Mouse (Mus musculus) small intestine, adult 2 months (tissue): ENCODE results near the gene Gm13212. TPM values are rescaled to one million over a fixed set of nuclear protein-coding genes. Genes with fewer than 3 reads are reported as not detected.
"Not testable (repeated sequence)": the region's sequence is repeated elsewhere in the genome, so short reads cannot be mapped to it uniquely, and the experiment has no call there.

Source experiments
- H3K27ac ChIP-seq: fragments of 200-500 bp; 2 replicates; pipeline ENCODE4 v1.5.1; 2012; ENCODE audit warnings: low read depth, low read length, control low read depth, inconsistent platforms; ENCODE audit not compliant: insufficient read depth
- H3K27me3 ChIP-seq: fragments of 200-500 bp; 2 replicates; pipeline ENCODE4 v1.6.1; 2012; ENCODE audit warnings: mild to moderate bottlenecking, moderate library complexity, low read length, inconsistent platforms; ENCODE audit not compliant: control insufficient read depth, insufficient read depth
- H3K36me3 ChIP-seq: fragments of 200-500 bp; 2 replicates; pipeline ENCODE4 v1.6.1; 2012; ENCODE audit warnings: mild to moderate bottlenecking, low read length, control low read depth, inconsistent platforms; ENCODE audit not compliant: control insufficient read depth, insufficient read depth
- H3K4me1 ChIP-seq: fragments of 200-500 bp; 2 replicates; pipeline ENCODE4 v1.6.1; 2012; ENCODE audit warnings: low read length, inconsistent platforms, mixed read lengths; ENCODE audit not compliant: control insufficient read depth, insufficient read depth, insufficient read length
- H3K4me3 ChIP-seq: fragments of 200-500 bp; 2 replicates; pipeline ENCODE4 v1.5.1; 2012; ENCODE audit warnings: low read depth, mild to moderate bottlenecking, control low read depth, inconsistent platforms, low read length, moderate library complexity
- CTCF ChIP-seq: fragments of 200-500 bp; IDR thresholded peaks from 2 replicates; pipeline ENCODE4 v1.5.1; 2012; ENCODE audit warnings: low read depth, mild to moderate bottlenecking, control low read depth, inconsistent platforms, low read length, moderate library complexity, mixed read lengths; ENCODE audit not compliant: insufficient replicate concordance, insufficient read length; ENCODE audit errors: extremely low read depth
- POLR2A ChIP-seq: fragments of 200-500 bp; IDR thresholded peaks from 2 replicates; pipeline ENCODE4 v1.6.1; 2012; ENCODE audit warnings: low read depth, mild to moderate bottlenecking, control low read depth, inconsistent platforms, low read length, moderate library complexity
- WGBS: fragments of 180-500 bp; shearing (Covaris S2); methylation state at CpG from one replicate; pipeline ENCODE4 v1.1.7; 2018; 5-methylcytosine and 5-hydroxymethylcytosine counted together
- polyA plus RNA-seq: library from polyadenylated mRNA; depleted of rRNA; stranded (reverse); fragments of >200 nt; gene quantifications from 2 replicates; pipeline ENCODE4 v1.2.3, GENCODE M21; 2012; rRNA removed

Gm13212 gene
- not detected in 2 replicates for polyA plus RNA-seq

DNA sequence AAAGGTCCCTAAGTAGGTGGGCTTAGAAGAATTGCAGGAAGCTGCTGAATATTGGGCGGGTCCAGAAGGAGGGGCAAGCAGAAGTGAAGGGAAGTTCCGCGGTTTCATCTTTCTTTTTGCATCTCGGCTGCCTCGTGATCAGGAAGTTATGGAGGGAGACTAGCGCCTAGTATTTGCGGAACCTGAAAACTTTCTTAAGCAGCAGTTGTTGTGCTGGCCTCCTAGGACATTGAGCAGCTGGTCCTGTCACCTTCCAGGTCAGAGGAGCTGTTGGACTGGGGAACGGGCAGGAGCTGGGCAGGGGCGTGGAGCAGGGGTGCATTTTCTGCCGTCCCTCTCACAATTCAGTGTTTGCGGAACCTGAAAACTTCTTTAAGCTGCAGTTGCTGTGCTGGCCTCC, at the start of gene Gm13212:
TSS of gene Gm13212 (plus strand) at position 89 of the 400 bp plus-strand sequence.
- not testable (repeated sequence) for H3K36me3 ChIP-seq, H3K27ac ChIP-seq, H3K4me1 ChIP-seq, H3K27me3 ChIP-seq
- H3K4me3 ChIP-seq, result peak within 1 kb of the TSS; percentile 57
- 18% methylated on average over 11 of the region's 11 CpGs for WGBS

DNA sequence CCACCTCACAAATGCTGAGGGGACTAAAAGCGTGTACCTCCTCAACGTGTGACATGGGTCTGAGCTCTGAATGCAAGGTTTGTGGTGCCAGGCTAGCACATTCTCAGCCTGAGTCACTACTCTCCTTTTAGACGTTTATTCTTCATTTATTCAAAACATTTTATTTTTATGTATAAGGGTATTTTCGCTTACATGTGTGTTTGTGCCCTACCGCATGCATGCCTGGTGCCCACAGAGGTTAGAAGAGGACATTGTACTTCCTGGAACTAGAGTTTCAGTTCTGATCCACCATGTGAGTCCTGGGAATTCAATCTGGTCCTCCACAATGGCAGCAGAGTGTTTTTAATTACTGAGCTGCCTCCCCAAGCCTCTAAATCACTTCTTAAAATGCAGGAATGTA, 41.1 kb upstream of the Gm13212 start:
- H3K4me1 ChIP-seq, H3K27me3 ChIP-seq, H3K36me3 ChIP-seq, H3K4me3 ChIP-seq, H3K27ac ChIP-seq: not testable (repeated sequence)
- WGBS, result 79% methylated on average over 5 of the region's 5 CpGs

DNA sequence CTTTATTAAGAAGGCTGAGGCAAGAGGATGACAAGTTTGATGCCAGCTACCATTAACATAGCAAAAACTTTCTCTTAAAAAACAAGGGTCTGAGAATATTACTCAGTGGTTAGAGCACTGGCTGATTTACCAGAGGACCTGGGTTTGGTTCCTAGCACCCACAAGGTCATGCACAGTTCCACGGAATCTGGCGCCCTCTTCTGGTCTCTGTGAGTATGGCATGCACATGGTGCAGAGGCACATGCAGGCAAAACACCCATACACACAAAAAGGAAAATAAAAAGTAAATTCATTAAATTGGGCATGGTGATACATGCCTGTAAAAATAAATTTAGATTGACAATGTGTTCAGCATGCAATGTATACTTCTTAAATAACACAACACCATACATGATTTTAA, 39.9 kb upstream of the Gm13212 start:
- not testable (repeated sequence) for H3K36me3 ChIP-seq, H3K27me3 ChIP-seq, H3K27ac ChIP-seq, H3K4me3 ChIP-seq, H3K4me1 ChIP-seq
- WGBS, result 31% methylated on average over 2 of the region's 2 CpGs

DNA sequence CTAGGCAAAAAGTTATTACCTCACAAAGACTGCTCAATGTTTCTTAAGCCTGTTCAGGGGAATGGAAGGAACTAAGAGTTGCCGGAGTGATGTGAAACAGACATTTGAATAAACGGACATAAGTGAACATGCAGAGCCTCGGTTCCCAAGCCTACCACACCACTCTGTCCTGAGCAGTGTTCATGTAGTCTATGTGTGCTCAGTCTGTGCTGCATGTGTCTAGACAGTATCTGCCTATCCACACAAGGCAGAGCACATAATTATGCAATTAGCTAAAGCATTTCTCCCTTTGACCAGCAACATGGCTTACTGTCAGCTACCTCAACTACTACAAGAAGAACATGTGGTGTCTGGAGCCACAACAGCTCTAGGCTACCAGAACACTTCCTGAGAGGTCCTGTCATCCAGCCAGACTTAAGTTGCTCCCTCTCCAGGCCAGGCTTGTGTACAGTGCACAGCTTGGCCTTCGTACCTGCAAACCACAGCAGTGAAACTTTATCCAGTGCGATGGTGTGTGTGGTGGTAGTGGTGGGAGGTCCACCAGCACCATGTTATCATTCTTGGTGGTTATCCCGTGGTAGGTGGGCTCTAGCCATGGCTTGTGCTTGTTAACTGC, 39.1 kb upstream of the Gm13212 start:
- not testable (repeated sequence) for H3K27ac ChIP-seq, H3K27me3 ChIP-seq, H3K4me3 ChIP-seq, H3K4me1 ChIP-seq, H3K36me3 ChIP-seq
- 67% methylated on average over 6 of the region's 6 CpGs for WGBS

DNA sequence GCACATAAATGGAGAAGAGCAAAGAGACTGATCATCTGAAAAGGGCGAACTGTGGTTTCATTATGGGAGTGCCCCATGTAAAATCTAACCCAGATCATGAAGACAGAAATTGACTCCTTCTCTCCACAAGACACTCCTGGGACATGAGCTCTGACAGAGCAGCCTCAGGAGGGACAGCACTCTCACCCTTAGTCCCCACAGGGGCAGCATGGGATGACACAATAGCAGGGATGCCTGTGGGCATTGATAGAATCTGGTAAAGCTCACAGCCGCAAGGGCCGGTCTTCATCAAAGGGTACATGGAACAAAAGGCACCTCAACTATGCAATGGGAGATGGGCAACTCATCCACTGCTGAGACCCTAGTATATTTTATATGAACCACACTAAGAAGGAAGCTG, 38.5 kb upstream of the Gm13212 start:
- not testable (repeated sequence) for H3K4me3 ChIP-seq, H3K4me1 ChIP-seq, H3K27me3 ChIP-seq, H3K27ac ChIP-seq, H3K36me3 ChIP-seq
- 89% methylated on average over 3 of the region's 3 CpGs for WGBS

DNA sequence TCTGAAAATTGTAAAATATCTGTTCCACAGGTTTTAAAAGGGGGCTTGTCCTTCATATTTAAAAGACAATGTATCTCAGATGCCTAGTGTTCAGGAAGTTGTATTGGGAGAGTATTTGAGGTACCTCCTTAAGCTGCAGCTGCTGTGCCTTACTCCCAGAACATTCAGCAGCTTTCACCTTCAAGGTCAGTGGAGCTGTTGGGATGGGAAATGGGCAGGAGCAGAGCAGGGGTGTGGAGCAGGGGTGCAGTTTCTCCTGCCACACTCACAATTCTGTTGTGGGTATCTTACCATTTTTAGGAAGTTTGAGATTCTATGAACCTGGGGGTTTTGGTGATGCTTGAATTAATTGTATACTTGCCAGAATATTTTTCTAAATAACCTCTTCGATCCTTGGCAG, 28.3 kb upstream of the Gm13212 start:
- no peak overlapping the region for H3K4me3 ChIP-seq
- H3K36me3 ChIP-seq, result no peaks in the 10 kb centered on the region
- H3K27me3 ChIP-seq, result no peaks in the 10 kb centered on the region
- no peaks in the 10 kb centered on the region for H3K4me1 ChIP-seq
- TF ChIP-seq CTCF (no peak), POLR2A (no peak)
- WGBS, result 50% methylated on average over 1 of the region's 1 CpGs
- H3K27ac ChIP-seq, result no peak overlapping the region

DNA sequence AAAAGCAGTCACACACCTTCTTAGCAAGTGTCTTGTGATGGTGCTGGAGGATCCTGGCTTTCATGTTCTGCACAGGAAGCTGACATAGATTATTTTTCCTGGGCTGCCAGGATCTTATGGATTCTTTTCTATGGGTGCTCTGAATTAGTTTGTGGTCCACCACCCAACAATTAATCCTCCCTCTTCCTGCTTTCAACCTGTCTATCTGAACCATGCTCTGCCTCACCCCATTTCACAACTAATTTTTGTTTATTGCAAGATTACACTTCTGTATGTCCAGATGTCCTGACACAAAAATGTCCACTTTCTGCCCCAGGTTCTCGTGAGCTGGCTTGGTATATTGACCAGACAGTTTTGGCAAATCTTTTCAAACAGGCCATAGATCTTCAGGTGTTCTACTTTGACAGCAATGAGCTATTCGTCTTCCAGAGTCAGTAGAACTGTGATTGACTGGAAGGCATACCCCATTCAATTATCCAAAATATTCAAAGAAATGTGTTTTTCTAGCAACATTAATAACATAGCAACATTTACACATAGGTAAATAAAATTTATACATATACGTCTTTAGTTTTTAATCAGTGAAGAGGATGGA, 25.4 kb upstream of the Gm13212 start:
- Histone ChIP-seq H3K27me3 (no peaks in the 10 kb centered on the region), H3K36me3 (no peaks in the 10 kb centered on the region), H3K27ac (no peak overlapping the region), H3K4me1 (no peaks in the 10 kb centered on the region), H3K4me3 (no peak overlapping the region)
- WGBS, result 38% methylated on average over 3 of the region's 3 CpGs
- TF ChIP-seq POLR2A, result no peak
- no peak for TF ChIP-seq CTCF

DNA sequence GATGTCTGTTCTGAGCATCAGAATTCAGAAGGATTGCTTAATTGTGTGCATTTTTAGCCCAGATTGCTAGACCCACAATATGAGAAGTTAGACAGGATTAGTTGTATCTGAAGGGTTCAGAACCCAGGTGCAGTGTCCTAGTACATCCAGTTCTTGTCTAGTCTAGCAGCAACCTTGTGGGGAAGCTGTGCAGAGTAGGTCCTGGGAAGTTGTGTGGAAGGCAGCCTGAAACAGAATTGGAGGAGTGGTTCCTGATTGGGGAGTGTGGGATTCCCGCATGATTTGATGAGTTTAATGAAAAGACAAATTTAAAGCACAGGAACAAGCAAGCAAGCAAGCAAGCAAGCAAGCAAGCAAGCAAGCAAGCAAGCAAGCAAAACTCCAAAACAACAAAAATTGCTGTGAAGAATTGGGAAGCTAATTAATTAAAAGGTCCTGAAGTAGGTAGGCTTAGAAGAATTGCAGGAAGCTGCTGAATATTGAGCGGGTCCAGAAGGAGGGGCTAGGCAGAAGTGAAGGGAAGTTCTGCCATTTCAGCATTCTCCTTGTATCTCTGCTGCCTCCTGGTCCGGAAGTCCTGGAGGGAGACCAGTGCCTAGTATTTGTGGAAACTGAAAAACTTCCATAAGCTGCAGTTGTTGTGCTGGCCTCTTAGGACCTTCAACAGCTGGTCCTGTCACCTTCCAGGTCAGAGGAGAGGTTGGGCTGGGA, 20.7 kb upstream of the Gm13212 start:
- Histone ChIP-seq H3K4me3 (no peak overlapping the region), H3K36me3 (no peaks in the 10 kb centered on the region), H3K4me1 (no peaks in the 10 kb centered on the region), H3K27me3 (no peaks in the 10 kb centered on the region), H3K27ac (no peak overlapping the region)
- 70% methylated on average over 3 of the region's 3 CpGs for WGBS
- TF ChIP-seq POLR2A (no peak), CTCF (no peak)

DNA sequence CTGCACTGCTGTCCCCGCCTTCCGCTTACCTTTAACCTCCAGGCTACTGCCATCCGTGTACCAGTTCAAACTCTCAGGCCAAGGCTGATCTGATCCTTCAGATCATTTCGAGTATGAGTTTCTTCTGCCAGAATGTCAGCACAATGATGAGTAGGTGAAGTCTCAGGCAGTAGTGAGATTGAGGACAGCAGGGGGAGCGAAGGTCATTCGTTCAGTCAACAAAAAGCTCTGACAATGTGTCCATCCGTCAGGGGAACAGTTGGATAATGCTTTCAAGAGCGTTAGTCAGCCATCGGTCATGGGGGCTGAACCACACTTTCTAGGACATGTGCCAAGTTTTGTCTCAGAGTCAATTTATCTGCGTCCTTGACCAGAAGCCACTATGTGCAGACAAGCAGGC, 14.5 kb upstream of the Gm13212 start:
- H3K27ac ChIP-seq, H3K36me3 ChIP-seq, H3K4me1 ChIP-seq, H3K27me3 ChIP-seq, H3K4me3 ChIP-seq: not testable (repeated sequence)
- 76% methylated on average over 9 of the region's 10 CpGs for WGBS

DNA sequence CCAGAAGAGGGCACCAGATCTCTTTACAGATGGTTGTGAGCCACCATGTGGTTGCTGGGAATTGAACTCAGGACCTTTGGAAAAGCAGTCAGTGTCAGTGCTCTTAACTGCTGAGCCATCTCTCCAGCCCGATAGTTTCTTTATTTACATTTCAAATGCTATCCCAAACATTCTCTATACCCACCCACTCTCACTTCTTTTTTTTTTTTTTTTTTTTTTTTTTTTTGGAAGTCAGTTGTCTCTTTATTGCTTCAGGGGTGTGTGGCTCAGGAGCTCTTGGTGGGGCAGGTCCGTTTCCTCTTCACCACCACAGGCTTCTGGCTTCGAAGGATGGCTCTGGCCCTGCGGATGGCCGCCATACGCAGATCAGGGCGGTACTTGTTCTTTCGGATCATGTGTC, 8.3 kb upstream of the Gm13212 start:
- 85% methylated on average over 8 of the region's 8 CpGs for WGBS
- H3K27ac ChIP-seq, H3K27me3 ChIP-seq, H3K4me3 ChIP-seq, H3K4me1 ChIP-seq, H3K36me3 ChIP-seq: not testable (repeated sequence)

DNA sequence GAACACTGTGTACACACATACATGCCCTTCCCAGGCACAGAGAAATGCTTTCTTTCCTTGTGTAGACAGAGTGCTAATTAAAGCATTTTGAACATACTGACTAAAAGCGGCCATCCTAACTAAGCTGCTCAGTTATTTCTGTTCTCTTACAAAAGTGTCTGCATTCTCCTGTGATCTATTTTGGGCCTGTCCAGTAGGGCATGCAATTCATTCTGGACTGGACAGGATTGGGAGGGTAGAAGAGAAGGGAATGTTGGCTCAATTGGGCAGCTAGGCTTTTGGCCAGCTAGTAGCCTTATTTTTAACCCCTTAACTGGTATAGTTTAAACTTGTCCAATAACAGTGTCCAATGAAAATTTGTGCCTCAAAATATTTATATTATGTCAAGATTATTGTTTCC, 4.6 kb upstream of the Gm13212 start:
- not testable (repeated sequence) for H3K27me3 ChIP-seq, H3K4me1 ChIP-seq, H3K27ac ChIP-seq, H3K36me3 ChIP-seq, H3K4me3 ChIP-seq
- WGBS, result 98% methylated on average over 1 of the region's 1 CpGs
